Mouse (Mus musculus) hindbrain, embryonic 15.5 days (tissue): ENCODE measurements around the gene Ntrk3. TPM values are rescaled to one million over a fixed set of nuclear protein-coding genes. Genes with fewer than 3 reads are reported as not detected.

ENCODE experiments used
- ATAC-seq: fragments of 200-750 bp; cut with Nextera tagmentation; 2 replicates; pipeline ENCODE4 v1.8.0; 2017; ENCODE audit warnings: low read depth, moderate number of reproducible peaks, moderate TSS enrichment; ENCODE audit not compliant: low FRiP score
- H3K27ac ChIP-seq: fragments of 300-500 bp; sonication (generic); replicated peaks from 2 replicates; pipeline ENCODE4 v1.5.1; 2015; ENCODE audit warnings: mild to moderate bottlenecking, inconsistent platforms
- H3K27me3 ChIP-seq: fragments of 300-500 bp; sonication (generic); 2 replicates; pipeline ENCODE4 v1.6.1; 2015; ENCODE audit warnings: control low read depth, inconsistent platforms
- H3K36me3 ChIP-seq: fragments of 300-500 bp; sonication (generic); 2 replicates; pipeline ENCODE4 v1.6.1; 2015; ENCODE audit warnings: control low read depth, inconsistent platforms
- H3K4me1 ChIP-seq: fragments of 300-500 bp; sonication (generic); replicated peaks from 2 replicates; pipeline ENCODE4 v1.6.1; 2015; ENCODE audit warnings: control low read depth, inconsistent platforms
- H3K4me2 ChIP-seq: fragments of 300-500 bp; sonication (generic); 2 replicates; pipeline ENCODE4 v1.6.1; 2015; ENCODE audit warnings: moderate library complexity, mild to moderate bottlenecking, inconsistent platforms
- H3K4me3 ChIP-seq: fragments of 300-500 bp; sonication (generic); 2 replicates; pipeline ENCODE4 v1.5.1; 2015; ENCODE audit warnings: mild to moderate bottlenecking, inconsistent platforms
- H3K9ac ChIP-seq: fragments of 300-500 bp; sonication (generic); 2 replicates; pipeline ENCODE4 v1.6.1; 2015; ENCODE audit warnings: inconsistent platforms
- H3K9me3 ChIP-seq: fragments of 300-500 bp; sonication (generic); 2 replicates; pipeline ENCODE4 v1.6.1; 2016; ENCODE audit warnings: control low read depth, inconsistent platforms
- WGBS: fragments of 180-500 bp; shearing (Covaris S2); methylation state at CpG from one replicate; pipeline ENCODE4 v1.1.7; 2015; 5-methylcytosine and 5-hydroxymethylcytosine counted together
- polyA plus RNA-seq: library from polyadenylated mRNA; unstranded; fragments of >200 nt; fragmentation: Nextera tagmentation; extraction: Ambion mirVana; gene quantifications from 2 replicates; pipeline ENCODE4 v1.2.1, GENCODE M21; 2015

Gene Ntrk3
- polyA plus RNA-seq, 1 experiment from 2014 or later = 23.3 TPM

- 89% methylated on average over 5 of the region's 5 CpGs for WGBS
- peaks cover 9% of the 10 kb centered on the region; the same call in 1 of the 2 replicates for H3K36me3 ChIP-seq
- H3K9me3 ChIP-seq = no peaks in the 10 kb centered on the region
- no peak overlapping the region for H3K4me2 ChIP-seq
- H3K4me1 ChIP-seq = no peaks in the 10 kb centered on the region
- H3K27me3 ChIP-seq = no peaks in the 10 kb centered on the region
- H3K9ac ChIP-seq = no peak overlapping the region
- ATAC-seq = no peak
- no peak overlapping the region for H3K27ac ChIP-seq
- no peak overlapping the region for H3K4me3 ChIP-seq
Measured at GRCm38 (mm10) chr7:78443373-78444036, 294.3 kb downstream of the Ntrk3 start.

GRCm38 (mm10) chr7:78441706-78442105 lies 296.1 kb downstream of the Ntrk3 start:
- no peaks in the 10 kb centered on the region for H3K27me3 ChIP-seq
- no peak overlapping the region for H3K27ac ChIP-seq
- H3K4me3 ChIP-seq = no peak overlapping the region
- H3K4me1 ChIP-seq = no peaks in the 10 kb centered on the region
- no peak overlapping the region for H3K9ac ChIP-seq
- no peak overlapping the region for H3K4me2 ChIP-seq
- H3K9me3 ChIP-seq = no peaks in the 10 kb centered on the region
- no peak for ATAC-seq
- H3K36me3 ChIP-seq = peaks cover 9% of the 10 kb centered on the region; the same call in 1 of the 2 replicates

- H3K27me3 ChIP-seq = no peaks in the 10 kb centered on the region
- no peak overlapping the region for H3K4me2 ChIP-seq
- H3K9me3 ChIP-seq = no peaks in the 10 kb centered on the region
- 79% methylated on average over 3 of the region's 3 CpGs for WGBS
- no peak overlapping the region for H3K27ac ChIP-seq
- H3K9ac ChIP-seq = no peak overlapping the region
- H3K4me1 ChIP-seq = no peaks in the 10 kb centered on the region
- ATAC-seq = no peak
- H3K36me3 ChIP-seq = peaks cover 9% of the 10 kb centered on the region; the same call in 1 of the 2 replicates
- no peak overlapping the region for H3K4me3 ChIP-seq
Measured at GRCm38 (mm10) chr7:78440896-78441295, 296.9 kb downstream of the Ntrk3 start.

- Histone ChIP-seq H3K4me3 (no peak overlapping the region), H3K4me2 (no peak overlapping the region), H3K9ac (no peak overlapping the region), H3K4me1 (no peaks in the 10 kb centered on the region), H3K27ac (no peak overlapping the region), H3K27me3 (no peaks in the 10 kb centered on the region), H3K36me3 (peaks cover 9% of the 10 kb centered on the region; the same call in 1 of the 2 replicates), H3K9me3 (no peaks in the 10 kb centered on the region)
- 81% methylated on average over 6 of the region's 6 CpGs for WGBS
- ATAC-seq = no peak
Measured at GRCm38 (mm10) chr7:78440476-78440875, 297.3 kb downstream of the Ntrk3 start.

- no peak overlapping the region for H3K4me2 ChIP-seq
- H3K4me3 ChIP-seq = no peak overlapping the region
- H3K27me3 ChIP-seq = no peaks in the 10 kb centered on the region
- 0 out of 2 replicates have a peak overlapping the region, but pooled peaks have one; percentile 30 for H3K27ac ChIP-seq
- H3K36me3 ChIP-seq = 0 out of 2 replicates have a peak, but pooled peaks cover under 1% of the 10 kb centered on the region
- no peak overlapping the region for H3K9ac ChIP-seq
- no peaks in the 10 kb centered on the region for H3K4me1 ChIP-seq
- no peaks in the 10 kb centered on the region for H3K9me3 ChIP-seq
- WGBS = 74% methylated on average over 9 of the region's 9 CpGs
- ATAC-seq = 0 out of 2 replicates have a peak, but pooled peaks have one; percentile 56
Measured at GRCm38 (mm10) chr7:78439361-78440120, 298.3 kb downstream of the Ntrk3 start.

GRCm38 (mm10) chr7:78433617-78434144 lies 304.1 kb downstream of the Ntrk3 start:
- H3K36me3 ChIP-seq = no peaks in the 10 kb centered on the region; the same call in 1 of the 2 replicates
- 76% methylated on average over 5 of the region's 5 CpGs for WGBS
- no peaks in the 10 kb centered on the region for H3K4me1 ChIP-seq
- H3K4me2 ChIP-seq = no peak overlapping the region
- H3K9me3 ChIP-seq = no peaks in the 10 kb centered on the region
- no peak for ATAC-seq
- no peaks in the 10 kb centered on the region for H3K27me3 ChIP-seq
- no peak overlapping the region for H3K9ac ChIP-seq
- no peak overlapping the region for H3K27ac ChIP-seq
- H3K4me3 ChIP-seq = no peak overlapping the region

- Histone ChIP-seq H3K27ac (no peak overlapping the region), H3K9ac (no peak overlapping the region), H3K4me2 (no peak overlapping the region), H3K4me1 (no peaks in the 10 kb centered on the region), H3K27me3 (no peaks in the 10 kb centered on the region), H3K4me3 (no peak overlapping the region), H3K36me3 (no peaks in the 10 kb centered on the region; the same call in 1 of the 2 replicates), H3K9me3 (no peaks in the 10 kb centered on the region)
- 91% methylated on average over 4 of the region's 4 CpGs for WGBS
- no peak for ATAC-seq
Measured at GRCm38 (mm10) chr7:78431611-78432010, 306.2 kb downstream of the Ntrk3 start.

GRCm38 (mm10) chr7:78412172-78412571 lies 325.6 kb downstream of the Ntrk3 start:
- no peaks in the 10 kb centered on the region for H3K27me3 ChIP-seq
- H3K4me2 ChIP-seq = no peak overlapping the region
- H3K4me1 ChIP-seq = no peaks in the 10 kb centered on the region
- no peaks in the 10 kb centered on the region for H3K9me3 ChIP-seq
- no peak for ATAC-seq
- H3K4me3 ChIP-seq = no peak overlapping the region
- 88% methylated on average over 2 of the region's 2 CpGs for WGBS
- H3K9ac ChIP-seq = no peak overlapping the region
- H3K27ac ChIP-seq = no peak overlapping the region
- no peaks in the 10 kb centered on the region for H3K36me3 ChIP-seq

GRCm38 (mm10) chr7:78409970-78410369 lies 327.8 kb downstream of the Ntrk3 start:
- H3K36me3 ChIP-seq = no peaks in the 10 kb centered on the region
- no peaks in the 10 kb centered on the region for H3K9me3 ChIP-seq
- no peak overlapping the region for H3K4me3 ChIP-seq
- H3K27me3 ChIP-seq = no peaks in the 10 kb centered on the region
- no peak for ATAC-seq
- H3K4me1 ChIP-seq = no peaks in the 10 kb centered on the region
- H3K9ac ChIP-seq = no peak overlapping the region
- H3K27ac ChIP-seq = no peak overlapping the region
- 83% methylated on average over 5 of the region's 5 CpGs for WGBS
- H3K4me2 ChIP-seq = no peak overlapping the region

GRCm38 (mm10) chr7:78406641-78407291 lies 331.0 kb downstream of the Ntrk3 start:
- no peak overlapping the region for H3K4me2 ChIP-seq
- H3K9ac ChIP-seq = no peak overlapping the region
- H3K36me3 ChIP-seq = no peaks in the 10 kb centered on the region
- no peaks in the 10 kb centered on the region for H3K27me3 ChIP-seq
- no peaks in the 10 kb centered on the region for H3K9me3 ChIP-seq
- H3K4me3 ChIP-seq = no peak overlapping the region
- 87% methylated on average over 5 of the region's 5 CpGs for WGBS
- no peak overlapping the region for H3K27ac ChIP-seq
- H3K4me1 ChIP-seq = no peaks in the 10 kb centered on the region
- ATAC-seq = no peak

- Histone ChIP-seq H3K9ac (no peak overlapping the region), H3K4me1 (no peaks in the 10 kb centered on the region), H3K36me3 (no peaks in the 10 kb centered on the region), H3K4me3 (no peak overlapping the region), H3K4me2 (no peak overlapping the region), H3K27me3 (no peaks in the 10 kb centered on the region), H3K9me3 (no peaks in the 10 kb centered on the region), H3K27ac (no peak overlapping the region)
- 89% methylated on average over 6 of the region's 6 CpGs for WGBS
- ATAC-seq = no peak
Measured at GRCm38 (mm10) chr7:78404481-78404880, 333.3 kb downstream of the Ntrk3 start.

- Histone ChIP-seq H3K27me3 (no peaks in the 10 kb centered on the region), H3K4me2 (no peak overlapping the region), H3K27ac (no peak overlapping the region), H3K9me3 (no peaks in the 10 kb centered on the region), H3K4me1 (no peaks in the 10 kb centered on the region), H3K4me3 (no peak overlapping the region), H3K9ac (no peak overlapping the region), H3K36me3 (no peaks in the 10 kb centered on the region)
- ATAC-seq = no peak
- WGBS = 84% methylated on average over 3 of the region's 3 CpGs
Measured at GRCm38 (mm10) chr7:78402495-78402894, 335.3 kb downstream of the Ntrk3 start.
